Mouse (Mus musculus): ENCODE results near the gene Fxyd6. TPM values are rescaled to one million over a fixed set of nuclear protein-coding genes. Genes with fewer than 3 reads are reported as not detected.

Fxyd6 gene
- polyA plus RNA-seq, 1 experiment from 2014 or later, result not detected

DNA sequence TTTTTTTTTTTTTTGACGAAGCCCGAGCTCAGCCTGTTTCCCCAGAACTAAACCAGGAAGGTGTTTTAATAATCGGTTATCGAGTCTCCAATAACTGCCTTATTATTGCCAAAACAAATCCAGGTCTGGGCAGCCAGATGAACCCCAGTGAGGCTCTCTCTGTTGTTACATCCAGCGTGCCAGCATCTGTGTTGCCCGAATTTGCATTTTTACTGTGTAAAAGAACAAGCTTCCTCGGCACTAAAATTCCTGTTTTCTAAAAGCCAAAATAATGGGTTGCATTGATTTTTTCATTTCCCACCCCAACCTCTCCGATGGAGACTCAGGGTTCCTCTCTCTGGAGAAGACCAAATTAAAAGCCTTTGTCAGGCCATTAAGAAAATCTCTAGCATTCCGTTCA, 63.1 kb downstream of the Fxyd6 start:
- Histone ChIP-seq H3K4me3 (ENCODE audit: inconsistent target) (no peak overlapping the region), H3K27ac (no peak overlapping the region), H3K79me2 (ENCODE audit: inconsistent target) (no peaks in the 10 kb centered on the region), H3K36me3 (ENCODE audit: inconsistent target) (no peaks in the 10 kb centered on the region)
- 89% methylated on average over 8 of the region's 9 CpGs for WGBS (ENCODE audit: missing documents)

DNA sequence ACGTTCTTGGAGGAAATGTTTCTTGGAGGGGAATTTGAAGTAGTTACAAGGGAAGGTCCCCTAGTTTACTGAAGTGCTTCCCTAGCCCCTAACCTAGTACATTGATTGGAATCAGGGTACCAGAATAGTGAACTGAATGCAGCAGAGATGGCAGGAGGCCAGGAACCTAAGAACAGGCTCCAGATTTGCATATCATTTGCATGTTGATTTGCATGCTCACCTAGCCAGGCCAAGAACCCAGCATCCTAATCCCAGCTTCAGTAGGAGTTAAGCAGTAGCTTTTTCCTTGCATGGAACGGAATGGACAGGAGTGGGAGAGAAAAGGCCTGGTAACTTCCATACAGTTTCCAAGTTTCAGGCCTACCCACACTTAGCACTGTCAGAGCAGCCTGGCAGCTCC, 64.2 kb downstream of the Fxyd6 start:
- no peaks in the 10 kb centered on the region for H3K79me2 ChIP-seq (ENCODE audit: inconsistent target)
- no peaks in the 10 kb centered on the region for H3K36me3 ChIP-seq (ENCODE audit: inconsistent target)
- no peak overlapping the region for H3K27ac ChIP-seq
- WGBS (ENCODE audit: missing documents), result 89% methylated on average over 2 of the region's 2 CpGs
- no peak overlapping the region for H3K4me3 ChIP-seq (ENCODE audit: inconsistent target)

DNA sequence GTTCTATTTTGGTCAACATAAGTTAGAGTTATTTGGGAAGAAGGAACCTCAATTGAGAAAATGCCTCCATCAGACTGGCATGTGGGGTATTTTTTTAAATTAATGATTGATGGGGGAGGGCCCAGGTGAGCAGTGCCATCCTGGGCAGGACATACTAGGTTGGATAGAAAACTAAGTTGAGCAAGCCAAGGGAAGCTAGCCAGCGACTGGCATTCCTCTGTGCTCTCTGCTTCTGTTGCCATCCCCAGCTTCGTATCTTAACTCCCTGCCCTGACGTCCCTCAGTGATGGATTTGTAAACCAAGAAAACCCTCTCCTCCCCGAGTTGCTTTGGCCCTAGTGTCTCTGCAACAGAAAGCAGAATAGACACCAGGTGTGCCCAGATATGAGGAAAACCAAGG, 69.0 kb downstream of the Fxyd6 start:
- no peak overlapping the region for H3K27ac ChIP-seq
- 80% methylated on average over 4 of the region's 4 CpGs for WGBS (ENCODE audit: missing documents)

DNA sequence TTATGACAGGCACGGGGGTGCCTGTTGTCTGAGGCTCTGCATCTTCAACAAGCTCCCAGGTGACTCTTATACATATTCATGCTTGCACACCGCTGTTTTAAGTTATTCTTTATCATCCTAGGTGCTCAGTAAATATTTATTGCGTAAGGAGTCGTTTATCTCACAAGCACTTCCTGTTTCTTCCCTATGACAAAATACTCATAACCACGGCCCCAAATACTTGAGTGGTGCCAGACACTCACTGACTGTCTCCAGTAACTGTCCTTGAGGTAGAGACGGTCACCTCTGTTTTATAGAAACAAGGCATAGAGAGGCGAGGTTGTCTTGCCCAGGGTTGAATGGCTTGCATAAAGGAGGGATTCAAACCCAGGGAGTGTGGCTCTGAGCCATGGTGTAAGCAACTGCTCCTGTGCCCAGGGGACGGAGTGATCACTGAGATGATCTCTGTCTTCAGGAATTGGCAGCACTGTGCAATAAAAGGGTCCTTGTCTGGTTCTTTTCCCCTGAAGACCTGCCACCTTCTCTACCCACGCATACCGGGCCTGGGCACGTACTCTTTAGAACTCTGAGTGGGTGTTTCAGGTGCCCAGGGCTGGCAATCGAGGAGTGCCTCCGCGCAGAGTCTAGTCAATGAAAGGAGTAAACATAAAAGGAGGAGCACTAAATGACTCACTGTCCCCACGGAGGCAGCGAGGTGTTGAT, 70.2 kb downstream of the Fxyd6 start:
- H3K36me3 ChIP-seq (ENCODE audit: inconsistent target), result no peaks in the 10 kb centered on the region
- H3K79me2 ChIP-seq (ENCODE audit: inconsistent target), result no peaks in the 10 kb centered on the region
- no peak overlapping the region for H3K4me3 ChIP-seq (ENCODE audit: inconsistent target)
- WGBS (ENCODE audit: missing documents), result 67% methylated on average over 16 of the region's 16 CpGs
- no peak overlapping the region for H3K27ac ChIP-seq

More for the DNA sequence above, 69.0 kb downstream of the Fxyd6 start:
- no peaks in the 10 kb centered on the region for H3K79me2 ChIP-seq (ENCODE audit: inconsistent target)
- no peak overlapping the region for H3K4me3 ChIP-seq (ENCODE audit: inconsistent target)
- H3K36me3 ChIP-seq (ENCODE audit: inconsistent target), result no peaks in the 10 kb centered on the region

DNA sequence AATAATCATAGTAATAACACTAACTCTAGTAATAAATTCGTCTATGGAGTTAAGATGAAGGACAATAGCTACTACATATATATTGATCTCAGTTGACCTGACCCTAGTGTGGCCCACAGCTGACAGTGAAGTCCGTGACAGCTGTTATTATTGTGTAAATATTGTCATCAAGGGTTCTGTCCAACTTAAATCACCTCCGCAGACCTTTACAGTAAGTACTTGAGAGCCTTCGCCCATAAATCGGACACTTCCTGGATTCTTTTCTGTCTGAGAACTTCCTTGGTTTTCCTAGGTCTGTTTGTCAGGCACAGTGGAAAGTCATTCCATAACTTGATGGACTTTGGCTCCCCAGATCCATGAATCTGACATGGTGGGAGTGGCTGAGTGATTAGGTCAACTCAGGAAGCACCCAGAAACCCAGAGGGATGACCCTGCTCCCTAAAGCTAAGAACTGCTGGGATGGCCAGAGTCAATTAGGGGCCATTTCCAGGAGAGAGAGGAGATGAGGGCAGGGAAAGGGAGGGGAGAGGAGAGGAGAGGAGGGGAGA, 74.3 kb downstream of the Fxyd6 start:
- Histone ChIP-seq H3K36me3 (ENCODE audit: inconsistent target) (no peaks in the 10 kb centered on the region), H3K79me2 (ENCODE audit: inconsistent target) (no peaks in the 10 kb centered on the region), H3K27ac (no peak overlapping the region), H3K4me3 (ENCODE audit: inconsistent target) (no peak overlapping the region)
- WGBS (ENCODE audit: missing documents), result 84% methylated on average over 5 of the region's 5 CpGs

Other genes starting within 250 kb of the Fxyd6 start
- gene Scn4b, start 231.8 kb upstream of the Fxyd6 start, polyA plus RNA-seq (2018), result 0.06 TPM in 1 of 3 replicates, not detected in the others
- 0.32 to 0.98 TPM (median 0.83 TPM) in 3 replicates for gene BC049352, start 188.2 kb upstream of the Fxyd6 start, polyA plus RNA-seq (2018)
- gene Tmprss4, start 166.1 kb upstream of the Fxyd6 start, polyA plus RNA-seq (2018), result 0.54 to 2.3 TPM (median 2.1 TPM) in 3 replicates
- 35.9 to 150 TPM (median 72.1 TPM) in 3 replicates for gene Il10ra, start 101.0 kb upstream of the Fxyd6 start, polyA plus RNA-seq (2018)
- not detected in 3 replicates for gene Tmprss13, start 51.1 kb upstream of the Fxyd6 start, polyA plus RNA-seq (2018)
- 0.93 to 14.6 TPM (median 1.8 TPM) in 3 replicates for gene Fxyd2, start 29.5 kb downstream of the Fxyd6 start, polyA plus RNA-seq (2018)
- 0.09 TPM in 1 of 3 replicates, not detected in the others for gene Dscaml1, start 56.4 kb downstream of the Fxyd6 start, polyA plus RNA-seq (2018)

All from macrophage (primary cell).